Mouse (Mus musculus) liver, embryonic 11.5 days (tissue): Measurements from ENCODE around the gene Eif4g3. TPM values are rescaled to one million over a fixed set of nuclear protein-coding genes. Genes with fewer than 3 reads are reported as not detected.

Experiments used
- ATAC-seq: fragments of 200-750 bp; cut with Nextera tagmentation; replicated peaks from 2 replicates; pipeline ENCODE4 v1.8.0; 2017; ENCODE audit warnings: moderate number of reproducible peaks, mild to moderate bottlenecking, moderate TSS enrichment, moderate library complexity; ENCODE audit not compliant: low FRiP score
- DNase-seq: peaks from one replicate; pipeline ENCODE4 v3.0.0-alpha.2; 2017; ENCODE audit warnings: low spot score
- H3K27ac ChIP-seq: fragments of 300-500 bp; sonication (generic); 2 replicates; pipeline ENCODE4 v1.5.1; 2014; ENCODE audit warnings: mild to moderate bottlenecking, low read depth, low read length, control low read depth
- H3K27me3 ChIP-seq: fragments of 300-500 bp; sonication (generic); replicated peaks from 2 replicates; pipeline ENCODE4 v1.6.1; 2014; ENCODE audit warnings: low read length, mixed read lengths; ENCODE audit not compliant: control insufficient read depth, insufficient read depth
- H3K36me3 ChIP-seq: fragments of 300-500 bp; sonication (generic); 2 replicates; pipeline ENCODE4 v1.6.1; 2014; ENCODE audit warnings: mild to moderate bottlenecking, low read length, moderate library complexity, mixed read lengths; ENCODE audit not compliant: control insufficient read depth, insufficient read depth
- H3K4me1 ChIP-seq: fragments of 300-500 bp; sonication (generic); replicated peaks from 2 replicates; pipeline ENCODE4 v1.6.1; 2014; ENCODE audit warnings: low read length, mixed read lengths; ENCODE audit not compliant: control insufficient read depth, insufficient read depth
- H3K4me2 ChIP-seq: fragments of 300-500 bp; sonication (generic); 2 replicates; pipeline ENCODE4 v1.6.1; 2014; ENCODE audit warnings: mild to moderate bottlenecking, control low read depth, moderate library complexity
- H3K4me3 ChIP-seq: fragments of 300-500 bp; sonication (generic); 2 replicates; pipeline ENCODE4 v1.5.1; 2014; ENCODE audit warnings: low read depth, low read length, control low read depth
- H3K9ac ChIP-seq: fragments of 300-500 bp; sonication (generic); 2 replicates; pipeline ENCODE4 v1.6.1; 2014; ENCODE audit warnings: low read depth, low read length, control low read depth
- H3K9me3 ChIP-seq: fragments of 300-500 bp; sonication (generic); 2 replicates; pipeline ENCODE4 v1.6.1; 2016; ENCODE audit warnings: low read length, inconsistent platforms, mixed read lengths; ENCODE audit not compliant: control insufficient read depth
- WGBS: fragments of 180-500 bp; shearing (Covaris S2); extraction: QIAGEN DNeasy Blood & Tissue Kit; methylation state at CpG from one replicate; pipeline ENCODE4 v1.1.7; 2014; 5-methylcytosine and 5-hydroxymethylcytosine counted together
- polyA plus RNA-seq: library from polyadenylated mRNA; unstranded; fragments of >200 nt; fragmentation: Nextera tagmentation; extraction: Ambion mirVana; gene quantifications from 2 replicates; pipeline ENCODE4 v1.2.1, GENCODE M21; 2014

Eif4g3 gene
- polyA plus RNA-seq, 1 experiment from 2014 or later: 28.3 TPM

DNA sequence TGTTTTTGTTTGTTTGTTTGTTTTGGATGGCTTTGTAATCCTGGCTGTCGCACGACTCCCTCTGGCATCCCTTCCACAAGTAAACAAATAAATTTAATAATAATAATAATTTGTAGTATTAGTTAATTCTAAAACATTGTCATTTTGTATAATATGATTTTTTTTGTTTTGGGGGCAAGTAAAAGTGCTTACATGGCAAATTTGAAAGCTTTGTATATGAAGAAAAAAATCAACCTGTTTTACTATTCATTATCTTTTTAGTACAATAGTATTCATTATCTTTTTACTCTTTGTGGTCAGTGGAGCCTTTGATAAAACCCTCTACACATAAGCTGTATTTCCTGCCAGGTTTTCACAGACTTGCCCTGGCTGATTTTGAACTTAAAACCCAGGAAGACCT, 29.9 kb downstream of the Eif4g3 start:
- peaks cover 6% of the 10 kb centered on the region; the same call in 1 of the 2 replicates for H3K36me3 ChIP-seq
- H3K27ac ChIP-seq: no peak overlapping the region
- ATAC-seq (no peak), DNase-seq (no peak)
- peaks cover 25% of the 10 kb centered on the region for H3K4me1 ChIP-seq
- no peaks in the 10 kb centered on the region for H3K27me3 ChIP-seq
- no peaks in the 10 kb centered on the region for H3K9me3 ChIP-seq
- H3K4me3 ChIP-seq: no peak overlapping the region
- WGBS: 87% methylated on average over 2 of the region's 2 CpGs
- no peak overlapping the region for H3K4me2 ChIP-seq
- H3K9ac ChIP-seq: no peak overlapping the region

DNA sequence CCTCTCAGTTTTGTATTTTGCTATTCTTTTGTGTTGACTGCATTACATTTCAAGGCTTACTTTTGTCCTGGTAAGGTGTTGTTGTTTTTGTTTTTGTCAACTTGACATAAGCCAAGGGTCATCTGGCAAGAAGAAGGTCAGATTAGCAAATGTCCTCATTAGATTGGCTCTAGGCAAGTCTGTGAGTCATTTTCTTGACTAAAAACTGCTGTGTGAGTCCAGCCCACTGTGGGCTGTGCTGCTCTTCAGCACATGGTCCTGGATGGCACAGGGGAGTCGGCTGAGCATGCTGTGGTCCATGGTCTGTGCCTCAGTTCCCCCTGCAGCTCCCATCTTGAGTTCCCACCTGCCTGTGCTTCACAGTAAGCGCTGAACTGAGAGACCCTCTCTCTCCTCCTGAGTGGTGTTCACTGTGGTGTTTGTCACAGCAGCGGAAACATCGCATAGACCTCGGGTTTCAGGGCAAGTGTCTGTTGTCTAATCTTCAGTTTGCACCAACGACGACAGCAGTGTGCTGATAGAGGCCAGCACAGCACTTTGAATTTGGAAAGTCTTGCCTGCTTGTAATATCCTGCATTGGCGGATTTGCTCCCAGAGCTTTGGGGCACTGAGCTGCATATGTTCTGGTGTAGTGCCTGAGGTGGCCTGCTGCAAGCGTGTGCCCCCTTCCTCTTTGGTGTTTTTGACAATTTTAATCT, 30.7 kb downstream of the Eif4g3 start:
- peak overlapping the region; percentile 22 for H3K4me2 ChIP-seq
- H3K9me3 ChIP-seq: no peaks in the 10 kb centered on the region
- H3K27me3 ChIP-seq: no peaks in the 10 kb centered on the region
- H3K27ac ChIP-seq: peak overlapping the region; percentile 39; the same call in 1 of the 2 replicates
- DNase-seq: no peak
- no peak overlapping the region for H3K9ac ChIP-seq
- H3K4me3 ChIP-seq: no peak overlapping the region
- H3K36me3 ChIP-seq: peaks cover 7% of the 10 kb centered on the region; the same call in 1 of the 2 replicates
- 68% methylated on average over 9 of the region's 9 CpGs for WGBS
- peaks cover 25% of the 10 kb centered on the region for H3K4me1 ChIP-seq
- ATAC-seq: peak; percentile 58; the same call in 1 of the 2 replicates

- ATAC-seq (no peak), DNase-seq (no peak)
- Histone ChIP-seq H3K27me3 (no peaks in the 10 kb centered on the region), H3K9me3 (no peaks in the 10 kb centered on the region), H3K36me3 (peaks cover 18% of the 10 kb centered on the region; the same call in 1 of the 2 replicates), H3K4me2 (no peak overlapping the region), H3K4me1 (peaks cover 4% of the 10 kb centered on the region), H3K9ac (no peak overlapping the region), H3K4me3 (no peak overlapping the region), H3K27ac (no peak overlapping the region)
- 92% methylated on average over 6 of the region's 6 CpGs for WGBS
Observed at GRCm38 (mm10) chr4:138029168-138029567, 36.3 kb downstream of the Eif4g3 start.

DNA sequence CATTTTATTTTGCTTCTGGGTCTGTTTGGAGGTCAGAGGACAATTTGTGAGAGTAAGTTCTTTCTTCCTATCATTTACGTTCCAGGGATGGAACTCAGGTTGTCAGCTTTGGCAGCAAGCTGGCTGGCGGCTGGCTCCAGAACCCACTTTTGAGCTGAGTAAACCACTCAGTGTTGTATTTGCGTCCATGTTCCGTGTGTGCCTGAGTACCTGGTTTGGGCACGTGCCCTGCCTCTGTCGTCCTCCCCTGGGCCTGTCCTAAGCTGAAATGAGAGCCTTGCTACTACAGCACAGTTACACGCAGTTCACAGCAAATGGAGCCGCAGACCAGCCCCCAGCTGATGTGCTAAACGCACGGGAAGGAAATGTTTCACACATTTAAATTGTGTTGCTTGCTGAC, 39.0 kb downstream of the Eif4g3 start:
- ATAC-seq: no peak
- 93% methylated on average over 10 of the region's 10 CpGs for WGBS
- Histone ChIP-seq H3K4me2 (no peak overlapping the region), H3K36me3 (peaks cover 16% of the 10 kb centered on the region; the same call in 1 of the 2 replicates), H3K4me3 (no peak overlapping the region), H3K9ac (no peak overlapping the region), H3K27me3 (no peaks in the 10 kb centered on the region), H3K4me1 (no peaks in the 10 kb centered on the region), H3K9me3 (no peaks in the 10 kb centered on the region), H3K27ac (no peak overlapping the region)
- DNase-seq: no peak

- H3K4me2 ChIP-seq: no peak overlapping the region
- no peak overlapping the region for H3K9ac ChIP-seq
- no peaks in the 10 kb centered on the region for H3K27me3 ChIP-seq
- ATAC-seq: no peak
- H3K4me1 ChIP-seq: peaks cover 6% of the 10 kb centered on the region; the same call in 1 of the 2 replicates
- no peak for DNase-seq
- H3K36me3 ChIP-seq: peaks cover 11% of the 10 kb centered on the region; the same call in 1 of the 2 replicates
- no peak overlapping the region for H3K27ac ChIP-seq
- WGBS: 87% methylated on average over 4 of the region's 4 CpGs
- H3K4me3 ChIP-seq: no peak overlapping the region
- no peaks in the 10 kb centered on the region for H3K9me3 ChIP-seq
Observed at GRCm38 (mm10) chr4:138033871-138034270, 41.0 kb downstream of the Eif4g3 start.

GRCm38 (mm10) chr4:138035435-138036120, 42.8 kb downstream of the Eif4g3 start:
- 94% methylated on average over 9 of the region's 9 CpGs for WGBS

DNA sequence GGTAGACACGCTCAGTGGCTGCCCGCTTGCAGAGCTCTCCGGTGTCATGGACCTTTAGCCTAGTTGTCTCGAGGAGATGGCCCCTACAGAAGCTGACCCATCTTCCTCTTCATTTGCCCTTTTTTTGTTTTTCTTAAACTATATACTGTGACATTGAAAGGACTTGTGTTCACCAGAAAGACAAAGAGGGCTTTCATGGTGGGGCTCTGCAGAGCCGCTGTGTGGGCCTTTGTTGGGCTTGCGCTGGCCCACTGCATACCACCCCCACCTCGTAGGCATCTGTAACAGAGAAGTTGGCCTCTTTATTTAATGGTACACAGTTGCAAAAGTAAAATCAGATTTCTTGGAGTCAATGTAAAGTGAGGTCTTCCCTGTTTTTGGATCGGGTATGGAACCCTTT, 44.3 kb downstream of the Eif4g3 start:
- H3K4me3 ChIP-seq: no peak overlapping the region
- H3K27ac ChIP-seq: no peak overlapping the region
- ATAC-seq (no peak), DNase-seq (no peak)
- H3K36me3 ChIP-seq: peaks cover 20% of the 10 kb centered on the region
- H3K4me2 ChIP-seq: no peak overlapping the region
- H3K9ac ChIP-seq: no peak overlapping the region
- peaks cover 6% of the 10 kb centered on the region; the same call in 1 of the 2 replicates for H3K4me1 ChIP-seq
- no peaks in the 10 kb centered on the region for H3K9me3 ChIP-seq
- WGBS: 89% methylated on average over 8 of the region's 8 CpGs
- no peaks in the 10 kb centered on the region for H3K27me3 ChIP-seq

More at GRCm38 (mm10) chr4:138035435-138036120, 42.8 kb downstream of the Eif4g3 start:
- Histone ChIP-seq H3K27me3 (no peaks in the 10 kb centered on the region), H3K27ac (no peak overlapping the region), H3K36me3 (peaks cover 13% of the 10 kb centered on the region; the same call in 1 of the 2 replicates), H3K9ac (no peak overlapping the region), H3K4me3 (no peak overlapping the region), H3K9me3 (no peaks in the 10 kb centered on the region), H3K4me2 (no peak overlapping the region), H3K4me1 (peaks cover 6% of the 10 kb centered on the region; the same call in 1 of the 2 replicates)
- no peak for ATAC-seq
- no peak for DNase-seq

- no peaks in the 10 kb centered on the region for H3K27me3 ChIP-seq
- 84% methylated on average over 1 of the region's 1 CpGs for WGBS
Observed at GRCm38 (mm10) chr4:138037896-138038295, 45.1 kb downstream of the Eif4g3 start.

More at GRCm38 (mm10) chr4:138037896-138038295, 45.1 kb downstream of the Eif4g3 start:
- DNase-seq: no peak
- no peak overlapping the region for H3K4me3 ChIP-seq
- no peaks in the 10 kb centered on the region for H3K9me3 ChIP-seq
- no peak overlapping the region for H3K4me2 ChIP-seq
- no peak for ATAC-seq
- no peak overlapping the region for H3K27ac ChIP-seq
- H3K36me3 ChIP-seq: peaks cover 16% of the 10 kb centered on the region
- peaks cover 6% of the 10 kb centered on the region; the same call in 1 of the 2 replicates for H3K4me1 ChIP-seq
- no peak overlapping the region for H3K9ac ChIP-seq
